Mouse (Mus musculus) neural tube, embryonic 15.5 days (tissue): ENCODE measurements at regions not wholly inside any gene's neighbourhood (a gene's known extent, or its start where the extent isn't known, plus 50 kb on each side); places are given as distances from the start of the nearest gene placed in this dataset.

Experiments used
- ATAC-seq: fragments of 200-750 bp; cut with Nextera tagmentation; 2 replicates; pipeline ENCODE4 v1.8.0; 2017; ENCODE audit warnings: mild to moderate bottlenecking, moderate TSS enrichment, moderate library complexity; ENCODE audit not compliant: low FRiP score
- H3K27ac ChIP-seq: fragments of 300-500 bp; sonication (generic); replicated peaks from 2 replicates; pipeline ENCODE4 v1.5.1; 2015; ENCODE audit warnings: mild to moderate bottlenecking, inconsistent platforms
- H3K27me3 ChIP-seq: fragments of 300-500 bp; sonication (generic); replicated peaks from 2 replicates; pipeline ENCODE4 v1.6.1; 2015; ENCODE audit warnings: inconsistent platforms
- H3K36me3 ChIP-seq: fragments of 300-500 bp; sonication (generic); 2 replicates; pipeline ENCODE4 v1.6.1; 2015; ENCODE audit warnings: inconsistent platforms
- H3K4me1 ChIP-seq: fragments of 300-500 bp; sonication (generic); 2 replicates; pipeline ENCODE4 v1.6.1; 2015; ENCODE audit warnings: inconsistent platforms
- H3K4me2 ChIP-seq: fragments of 300-500 bp; sonication (generic); 2 replicates; pipeline ENCODE4 v1.6.1; 2015; ENCODE audit warnings: inconsistent platforms, mild to moderate bottlenecking, moderate library complexity
- H3K4me3 ChIP-seq: fragments of 300-500 bp; sonication (generic); replicated peaks from 2 replicates; pipeline ENCODE4 v1.5.1; 2015; ENCODE audit warnings: mild to moderate bottlenecking, inconsistent platforms
- H3K9ac ChIP-seq: fragments of 300-500 bp; sonication (generic); replicated peaks from 2 replicates; pipeline ENCODE4 v1.6.1; 2015; ENCODE audit warnings: mild to moderate bottlenecking, inconsistent platforms
- H3K9me3 ChIP-seq: fragments of 300-500 bp; sonication (generic); replicated peaks from 2 replicates; pipeline ENCODE4 v1.6.1; 2016; ENCODE audit warnings: inconsistent platforms
- WGBS: fragments of 180-500 bp; shearing (Covaris S2); methylation state at CpG from one replicate; pipeline ENCODE4 v1.1.7; 2015; ENCODE audit warnings: mixed read lengths; 5-methylcytosine and 5-hydroxymethylcytosine counted together

DNA sequence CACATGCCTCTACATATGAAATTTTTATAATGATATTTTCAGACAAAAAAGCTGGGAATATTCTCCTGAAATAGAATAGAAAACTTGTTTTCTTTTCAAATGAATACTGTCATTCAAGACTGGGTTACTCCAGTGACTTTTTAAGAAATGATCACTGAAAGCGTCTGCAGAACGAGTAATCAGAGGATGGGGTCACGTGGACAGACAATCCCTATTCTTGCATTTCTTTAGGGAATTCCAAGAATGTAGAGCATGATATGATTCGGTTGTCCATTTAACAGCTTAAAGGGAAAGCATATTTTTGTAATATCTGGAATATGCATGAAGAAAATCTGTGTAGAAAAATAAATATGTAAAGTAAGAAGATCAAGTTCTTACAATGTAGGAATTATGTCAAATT, 65.6 kb downstream of the 4933402N22Rik start:
- WGBS: 77% methylated on average over 4 of the region's 4 CpGs
- ATAC-seq: no peak
- H3K27me3 ChIP-seq: no peaks in the 10 kb centered on the region
- no peak overlapping the region for H3K27ac ChIP-seq
- H3K9me3 ChIP-seq: no peaks in the 10 kb centered on the region
- no peak overlapping the region for H3K4me2 ChIP-seq
- H3K9ac ChIP-seq: no peak overlapping the region
- H3K36me3 ChIP-seq: no peaks in the 10 kb centered on the region
- no peak overlapping the region for H3K4me3 ChIP-seq
- H3K4me1 ChIP-seq: no peaks in the 10 kb centered on the region

DNA sequence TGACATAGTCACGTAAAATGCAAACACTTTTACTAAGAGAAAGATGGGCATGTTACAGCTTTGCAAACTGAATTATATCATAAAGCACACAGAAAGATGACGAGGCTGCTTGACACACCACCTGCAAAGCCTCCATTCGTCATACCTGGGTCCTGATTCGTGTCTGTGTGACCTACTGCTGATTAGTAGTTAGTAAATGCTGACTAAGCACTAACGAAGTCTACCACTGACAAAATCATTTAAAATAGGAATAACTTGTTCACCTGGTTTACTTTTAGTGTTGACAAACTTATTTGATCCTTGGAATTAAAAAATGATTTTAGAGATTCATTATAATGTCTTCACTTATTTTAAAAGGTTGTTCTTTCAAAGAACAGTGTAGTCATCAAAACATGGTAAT, 71.3 kb downstream of the 4933402N22Rik start:
- H3K4me3 ChIP-seq: no peak overlapping the region
- no peaks in the 10 kb centered on the region for H3K36me3 ChIP-seq
- H3K9me3 ChIP-seq: no peaks in the 10 kb centered on the region
- no peak overlapping the region for H3K4me2 ChIP-seq
- H3K4me1 ChIP-seq: no peaks in the 10 kb centered on the region
- no peak overlapping the region for H3K27ac ChIP-seq
- no peak for ATAC-seq
- no peak overlapping the region for H3K9ac ChIP-seq
- no peaks in the 10 kb centered on the region for H3K27me3 ChIP-seq
- WGBS: 83% methylated on average over 5 of the region's 5 CpGs

DNA sequence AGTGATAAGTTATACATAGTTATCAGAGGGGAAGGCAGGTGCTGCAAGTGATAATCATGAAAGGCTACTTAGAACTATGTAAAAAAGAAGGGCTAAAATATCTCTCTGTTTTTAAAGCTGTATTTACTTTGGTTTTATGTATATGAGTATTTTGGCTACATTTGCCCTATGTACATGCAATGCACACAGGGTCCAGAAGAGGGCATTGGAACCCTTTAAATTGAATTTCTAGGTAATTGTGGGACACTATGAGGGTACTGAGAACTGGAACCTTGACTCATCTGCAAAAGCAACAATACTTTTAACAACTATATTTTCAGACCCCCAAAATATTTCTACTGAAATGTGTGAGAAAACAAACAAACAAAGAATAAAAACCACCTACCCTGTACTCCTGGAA, 82.9 kb downstream of the 4933402N22Rik start:
- ATAC-seq: no peak
- H3K4me1 ChIP-seq: no peaks in the 10 kb centered on the region
- H3K36me3 ChIP-seq: no peaks in the 10 kb centered on the region

DNA sequence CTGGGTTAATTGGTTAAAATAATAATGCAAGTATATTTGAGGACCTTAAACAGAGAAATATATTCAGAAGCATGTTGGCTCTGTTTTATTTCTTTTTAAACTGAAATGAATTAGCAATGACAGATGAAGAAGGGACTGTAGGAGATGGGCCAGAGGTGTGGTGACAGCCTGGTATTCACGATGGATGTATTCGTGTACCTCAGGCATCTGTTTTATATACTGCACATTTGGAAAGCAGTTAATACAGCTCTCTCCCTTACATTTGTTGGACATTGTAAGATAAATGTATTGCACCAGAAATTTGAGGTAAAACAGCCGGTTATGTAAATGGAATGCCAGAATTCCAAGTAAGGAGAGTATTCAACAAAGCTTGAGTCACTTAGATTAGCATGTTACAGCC, 88.6 kb downstream of the 4933402N22Rik start:
- Histone ChIP-seq H3K4me1 (no peaks in the 10 kb centered on the region), H3K4me3 (no peak overlapping the region), H3K27me3 (no peaks in the 10 kb centered on the region), H3K9ac (no peak overlapping the region), H3K4me2 (no peak overlapping the region), H3K27ac (no peak overlapping the region), H3K9me3 (no peaks in the 10 kb centered on the region), H3K36me3 (no peaks in the 10 kb centered on the region)
- ATAC-seq: no peak
- 93% methylated on average over 3 of the region's 3 CpGs for WGBS

More for the DNA sequence above, 82.9 kb downstream of the 4933402N22Rik start:
- no peak overlapping the region for H3K27ac ChIP-seq
- H3K4me2 ChIP-seq: no peak overlapping the region
- H3K4me3 ChIP-seq: no peak overlapping the region
- no peaks in the 10 kb centered on the region for H3K9me3 ChIP-seq
- H3K27me3 ChIP-seq: no peaks in the 10 kb centered on the region
- H3K9ac ChIP-seq: no peak overlapping the region

DNA sequence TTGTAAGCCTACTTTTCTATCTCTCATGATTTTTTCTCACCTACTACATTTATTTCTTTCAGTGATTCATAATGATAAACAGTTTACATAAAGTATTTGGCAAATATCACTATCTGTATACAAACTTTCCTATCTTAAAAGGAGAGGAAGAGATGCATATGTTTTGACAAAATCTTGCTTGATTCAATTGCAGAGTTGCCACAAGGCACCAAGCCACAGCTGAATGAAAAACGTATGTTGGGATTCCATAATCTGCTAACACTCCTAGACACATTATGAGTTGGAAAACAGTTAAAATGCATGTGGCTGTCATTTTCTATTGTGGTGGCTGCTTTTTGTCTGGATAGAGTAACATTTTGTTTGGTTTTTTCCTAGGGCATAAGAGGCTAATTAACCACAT, 98.5 kb downstream of the 4933402N22Rik start:
- no peak overlapping the region for H3K4me2 ChIP-seq
- H3K4me1 ChIP-seq: no peaks in the 10 kb centered on the region
- no peaks in the 10 kb centered on the region for H3K36me3 ChIP-seq
- no peak overlapping the region for H3K9ac ChIP-seq
- no peak for ATAC-seq
- no peaks in the 10 kb centered on the region for H3K27me3 ChIP-seq
- H3K27ac ChIP-seq: no peak overlapping the region
- WGBS: 79% methylated on average over 1 of the region's 1 CpGs
- no peaks in the 10 kb centered on the region for H3K9me3 ChIP-seq
- H3K4me3 ChIP-seq: no peak overlapping the region

DNA sequence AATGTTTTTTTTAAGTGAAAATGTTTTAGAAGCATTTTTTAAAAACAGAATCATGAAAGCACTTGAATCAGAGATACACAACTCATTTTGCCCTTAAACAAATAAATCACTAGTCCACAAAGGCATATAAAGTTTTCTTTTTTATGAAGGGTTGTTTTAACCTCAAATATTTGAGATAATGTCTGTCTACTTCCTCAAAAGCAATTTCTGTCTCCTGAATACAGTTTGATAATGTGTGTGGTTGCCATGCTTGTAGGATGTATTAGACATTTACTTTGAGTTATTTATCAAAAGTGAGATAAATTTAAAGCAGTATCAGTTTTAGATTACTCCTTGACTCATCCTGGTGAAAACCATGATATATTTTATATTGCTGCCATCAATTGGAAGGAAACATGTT, 102.6 kb downstream of the 4933402N22Rik start:
- ATAC-seq: no peak
- H3K27me3 ChIP-seq: no peaks in the 10 kb centered on the region

DNA sequence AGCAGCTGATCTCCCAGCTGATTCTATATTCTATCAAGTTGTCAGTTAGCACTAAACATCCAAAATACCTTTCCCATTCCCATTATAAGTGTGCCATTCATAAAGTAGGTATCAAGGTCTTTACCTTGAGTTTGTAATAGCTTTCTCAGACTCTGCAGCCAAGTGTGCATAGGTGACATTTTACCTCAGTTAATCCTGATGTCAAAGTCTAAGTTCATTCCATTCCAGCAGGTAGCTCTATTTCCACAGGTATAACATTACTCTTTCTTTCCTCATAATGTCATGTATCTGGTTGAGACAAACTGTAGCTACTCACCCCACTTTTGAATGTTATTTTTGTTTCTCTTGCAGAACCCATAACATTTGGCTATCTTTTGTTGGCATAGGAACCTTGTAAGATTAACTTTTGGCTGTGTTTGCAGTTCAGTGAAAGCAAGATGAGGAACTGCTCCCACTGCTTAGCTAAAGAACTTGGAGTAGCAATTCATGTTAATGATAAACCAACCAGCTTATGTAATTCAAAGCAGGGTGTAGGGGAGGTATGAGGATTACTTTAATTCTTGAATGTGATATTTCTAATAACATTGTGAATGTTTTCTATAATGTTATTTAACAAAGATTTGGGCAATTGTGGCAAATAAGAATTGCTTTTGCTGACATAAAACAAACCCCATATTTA, 107.0 kb downstream of the 4933402N22Rik start:
- Histone ChIP-seq H3K4me2 (no peak overlapping the region), H3K27me3 (no peaks in the 10 kb centered on the region), H3K9ac (no peak overlapping the region), H3K27ac (no peak overlapping the region), H3K9me3 (no peaks in the 10 kb centered on the region), H3K4me3 (no peak overlapping the region), H3K36me3 (no peaks in the 10 kb centered on the region), H3K4me1 (no peaks in the 10 kb centered on the region)
- ATAC-seq: no peak

More for the DNA sequence above, 102.6 kb downstream of the 4933402N22Rik start:
- Histone ChIP-seq H3K27ac (no peak overlapping the region), H3K9ac (no peak overlapping the region), H3K4me3 (no peak overlapping the region), H3K4me1 (no peaks in the 10 kb centered on the region), H3K9me3 (no peaks in the 10 kb centered on the region), H3K4me2 (no peak overlapping the region), H3K36me3 (no peaks in the 10 kb centered on the region)

DNA sequence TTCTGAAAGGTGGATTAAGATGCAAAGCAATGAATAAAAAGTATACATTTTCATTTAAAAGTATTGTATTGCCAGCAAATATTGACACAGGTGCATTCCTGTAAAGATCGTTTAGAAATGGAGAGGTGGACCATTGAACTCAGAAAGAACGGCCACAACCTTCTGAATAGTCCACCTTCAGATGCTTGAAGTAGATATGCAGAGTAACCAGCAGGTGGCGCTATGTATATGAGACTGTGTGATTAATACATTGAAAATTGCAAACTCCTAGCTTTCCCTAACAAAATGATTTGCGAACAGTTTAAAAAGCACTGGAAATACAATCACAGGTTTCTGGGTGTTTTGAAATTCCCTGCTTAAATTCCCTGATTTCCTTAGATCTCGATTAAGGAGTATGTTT, 112.2 kb downstream of the 4933402N22Rik start:
- Histone ChIP-seq H3K27me3 (no peaks in the 10 kb centered on the region), H3K9ac (no peak overlapping the region), H3K4me1 (no peaks in the 10 kb centered on the region), H3K36me3 (no peaks in the 10 kb centered on the region), H3K4me3 (no peak overlapping the region), H3K4me2 (no peak overlapping the region), H3K9me3 (no peaks in the 10 kb centered on the region), H3K27ac (no peak overlapping the region)
- WGBS: 17% methylated on average over 5 of the region's 5 CpGs
- peak; percentile 63; the same call in 1 of the 2 replicates for ATAC-seq

DNA sequence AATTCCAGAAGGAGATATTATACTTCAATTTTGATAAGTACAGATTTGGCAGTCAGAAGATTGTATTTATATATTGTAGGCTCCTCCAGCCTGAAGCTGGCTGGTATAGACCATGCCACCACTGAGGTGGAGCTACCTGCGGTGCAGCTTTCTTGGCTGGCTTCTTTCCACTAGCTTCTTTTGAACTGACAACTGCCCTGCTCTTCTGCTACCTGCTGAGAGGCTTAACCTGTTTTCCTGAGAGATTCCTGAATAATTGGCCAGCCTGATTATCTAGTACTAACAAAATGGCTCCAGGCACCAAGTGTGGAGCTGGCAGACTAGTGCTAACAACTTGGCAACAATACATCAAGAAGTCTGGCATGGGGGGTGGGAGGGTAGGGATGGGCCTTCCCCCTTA, 132.0 kb downstream of the 4933402N22Rik start:
- H3K4me1 ChIP-seq: no peaks in the 10 kb centered on the region
- H3K9ac ChIP-seq: no peak overlapping the region
- no peak overlapping the region for H3K4me2 ChIP-seq
- 87% methylated on average over 1 of the region's 1 CpGs for WGBS
- ATAC-seq: no peak
- H3K27me3 ChIP-seq: no peaks in the 10 kb centered on the region
- no peak overlapping the region for H3K27ac ChIP-seq
- no peaks in the 10 kb centered on the region for H3K9me3 ChIP-seq
- no peak overlapping the region for H3K4me3 ChIP-seq
- no peaks in the 10 kb centered on the region for H3K36me3 ChIP-seq

DNA sequence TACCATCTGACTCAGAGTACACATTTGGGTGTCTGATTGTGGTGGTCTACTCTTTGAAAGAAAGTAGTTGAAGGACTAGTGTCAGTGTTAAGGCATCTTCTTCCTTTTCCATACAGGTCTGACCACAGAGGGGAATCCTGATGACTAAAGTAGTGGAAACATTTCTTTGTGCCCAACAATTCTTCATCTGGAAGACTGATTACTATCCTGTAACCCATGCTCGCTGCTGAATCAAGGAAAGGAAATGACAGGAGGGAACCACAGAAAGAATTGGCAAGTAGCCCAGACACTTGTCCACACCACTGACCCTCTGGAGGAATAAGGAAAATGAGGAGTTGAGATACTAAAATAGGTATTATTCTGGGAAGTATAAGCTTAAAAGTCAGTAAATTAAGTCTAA, 162.3 kb downstream of the 4933402N22Rik start:
- no peak for ATAC-seq
- Histone ChIP-seq H3K27ac (no peak overlapping the region), H3K27me3 (no peaks in the 10 kb centered on the region), H3K4me1 (no peaks in the 10 kb centered on the region), H3K36me3 (no peaks in the 10 kb centered on the region), H3K4me3 (no peak overlapping the region), H3K4me2 (no peak overlapping the region), H3K9me3 (no peaks in the 10 kb centered on the region), H3K9ac (no peak overlapping the region)
- 69% methylated on average over 1 of the region's 1 CpGs for WGBS

DNA sequence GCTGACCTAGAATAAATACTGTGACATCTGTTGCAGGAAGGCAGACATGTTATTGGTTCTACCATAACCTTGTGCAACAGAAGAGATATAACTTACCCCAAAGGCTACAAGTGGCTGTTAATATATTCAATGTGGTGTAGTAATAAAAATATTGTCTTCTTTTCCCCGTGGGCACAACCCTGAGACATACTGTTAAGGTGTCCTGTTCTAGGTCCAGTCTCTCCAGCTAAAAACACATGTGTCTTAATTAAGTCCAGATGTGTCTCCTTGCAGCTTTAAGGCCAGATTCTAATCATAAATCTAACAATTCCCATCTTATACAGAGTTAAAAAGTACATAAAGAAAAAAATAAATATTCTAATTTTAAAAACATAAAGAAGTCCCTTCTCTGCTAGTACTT, 175.8 kb downstream of the 4933402N22Rik start:
- Histone ChIP-seq H3K4me3 (no peak overlapping the region), H3K27ac (no peak overlapping the region), H3K4me2 (no peak overlapping the region), H3K36me3 (no peaks in the 10 kb centered on the region), H3K4me1 (no peaks in the 10 kb centered on the region), H3K27me3 (no peaks in the 10 kb centered on the region), H3K9me3 (no peaks in the 10 kb centered on the region), H3K9ac (no peak overlapping the region)
- WGBS: 83% methylated on average over 1 of the region's 1 CpGs
- ATAC-seq: no peak

DNA sequence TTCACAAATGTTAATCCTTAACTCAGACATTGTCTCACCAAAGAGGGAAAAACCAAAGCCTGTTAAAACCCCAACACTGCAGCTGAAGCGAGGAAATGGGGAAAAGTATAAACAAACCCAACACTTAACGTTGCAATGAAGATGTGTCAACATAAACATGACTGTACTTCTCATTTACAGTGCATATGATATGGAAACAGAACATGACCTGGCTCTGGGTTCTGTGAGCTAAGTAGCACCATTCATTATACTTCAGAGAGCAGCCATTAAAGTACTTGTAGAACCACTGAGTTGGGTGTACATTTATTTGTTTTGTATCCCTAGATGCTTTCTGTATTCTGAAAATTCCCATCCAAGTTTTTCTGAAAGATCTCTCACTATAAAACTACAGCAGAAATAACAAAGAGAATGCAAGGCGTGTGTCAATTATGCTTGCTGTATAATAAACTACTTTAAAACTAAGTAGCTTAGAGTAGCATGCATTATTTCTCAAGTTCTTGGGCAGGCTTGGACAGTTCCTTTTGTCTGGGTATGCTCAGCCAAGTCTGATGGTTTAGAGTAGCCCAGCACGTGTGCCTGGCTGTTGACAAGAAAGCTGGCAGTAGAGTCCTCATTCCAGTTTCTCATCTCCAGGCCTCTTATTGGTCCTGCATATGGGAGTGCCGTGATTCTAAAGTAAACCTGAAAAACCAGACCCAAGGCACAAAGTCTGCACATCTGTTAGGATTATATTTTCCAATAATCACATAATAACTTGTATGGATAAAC, 198.9 kb downstream of the 4933402N22Rik start:
- Histone ChIP-seq H3K36me3 (no peaks in the 10 kb centered on the region), H3K4me2 (no peak overlapping the region), H3K4me3 (no peak overlapping the region), H3K4me1 (no peaks in the 10 kb centered on the region), H3K9me3 (no peaks in the 10 kb centered on the region), H3K27ac (no peak overlapping the region), H3K27me3 (no peaks in the 10 kb centered on the region), H3K9ac (no peak overlapping the region)
- 80% methylated on average over 5 of the region's 5 CpGs for WGBS
- ATAC-seq: no peak
